Mouse (Mus musculus): Measurements from ENCODE around the gene Pisd.

The Pisd gene

GRCm38 (mm10) chr5:32713042-32713702, 72.3 kb downstream of the Pisd start:
- in situ Hi-C loops (cut with MboI; ENCODE audit: unreplicated experiment in 2 of 2): loop anchor here (5.0 kb wide), 2 partner anchors 74 to 319 kb away; partner anchors contain the start of gene Pisd (in 1 of the 2)

GRCm38 (mm10) chr5:32712221-32713041, 73.0 kb downstream of the Pisd start:
- in situ Hi-C loops (cut with MboI; ENCODE audit: unreplicated experiment in 2 of 2): loop anchor here (5.0 kb wide), 2 partner anchors 75 to 320 kb away; partner anchors contain the start of gene Pisd (in 1 of the 2)

GRCm38 (mm10) chr5:32711485-32711884, 74.0 kb downstream of the Pisd start:
- in situ Hi-C loops (cut with MboI; ENCODE audit: unreplicated experiment in 2 of 2): loop anchor here (5.0 kb wide), 2 partner anchors 76 to 321 kb away; partner anchors contain the start of gene Pisd (in 1 of the 2)

GRCm38 (mm10) chr5:32706226-32706780, 79.1 kb downstream of the Pisd start:
- in situ Hi-C loops (cut with MboI; ENCODE audit: unreplicated experiment in 2 of 2): no loop called here

- in situ Hi-C loops (cut with MboI; ENCODE audit: unreplicated experiment in 2 of 2): no loop called here
Measured at GRCm38 (mm10) chr5:32697208-32697867, 88.1 kb downstream of the Pisd start.

- in situ Hi-C loops (cut with MboI; ENCODE audit: unreplicated experiment in 2 of 2): no loop called here
Measured at GRCm38 (mm10) chr5:32693411-32693810, 92.0 kb downstream of the Pisd start.

Data from v-Abl transformed pro-B cells (cell line).